Mouse (Mus musculus) monocyte, adult 5-6 weeks (primary cell): Measurements from ENCODE around the gene Cap2. TPM values are rescaled to one million over a fixed set of nuclear protein-coding genes. Genes with fewer than 3 reads are reported as not detected.

Source experiments
- ATAC-seq: fragments of 153-309, 156-312 bp; replicated peaks from 2 replicates; pipeline ENCODE4 v1.8.0; 2017; ENCODE audit warnings: mild to moderate bottlenecking; ENCODE audit not compliant: low TSS enrichment, insufficient number of reproducible peaks, severe bottlenecking, poor library complexity, low FRiP score
- total RNA-seq: library from RNA; stranded (forward); fragments of 200-1000, 200-491, 200-594 nt; gene quantifications from 3 replicates; pipeline ENCODE4 v1.2.3, GENCODE M21; 2017

The Cap2 gene
- total RNA-seq, 1 experiment from 2014 or later = not detected

DNA sequence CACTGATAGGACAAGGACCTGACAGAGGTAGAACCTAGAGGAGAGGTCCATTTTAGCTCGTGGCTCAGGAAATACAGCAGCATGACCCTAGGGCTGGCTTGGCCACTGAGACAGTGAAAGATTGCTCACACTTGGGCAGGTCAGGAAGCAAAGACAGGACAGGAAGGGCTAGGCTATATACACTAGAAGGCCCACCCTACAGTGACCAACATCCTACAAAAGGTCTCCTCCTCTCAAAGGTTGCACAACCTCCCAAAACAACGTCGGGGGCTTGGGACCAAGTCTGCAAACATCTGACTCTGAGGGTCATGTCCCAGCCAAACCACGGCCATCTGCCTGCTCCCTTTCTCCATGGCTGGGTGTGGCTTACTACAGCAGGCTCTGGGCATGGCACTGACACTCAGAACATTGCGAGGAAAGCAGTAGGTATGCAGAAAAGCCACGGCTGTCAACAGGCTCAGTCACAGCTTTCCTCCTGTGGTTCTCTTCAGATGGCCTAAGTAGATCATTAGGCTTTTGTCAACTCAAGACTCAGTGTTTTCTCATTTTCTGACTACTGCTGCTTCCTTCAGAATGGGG lies 112.1 kb downstream of the Cap2 start:
- no peak for ATAC-seq

DNA sequence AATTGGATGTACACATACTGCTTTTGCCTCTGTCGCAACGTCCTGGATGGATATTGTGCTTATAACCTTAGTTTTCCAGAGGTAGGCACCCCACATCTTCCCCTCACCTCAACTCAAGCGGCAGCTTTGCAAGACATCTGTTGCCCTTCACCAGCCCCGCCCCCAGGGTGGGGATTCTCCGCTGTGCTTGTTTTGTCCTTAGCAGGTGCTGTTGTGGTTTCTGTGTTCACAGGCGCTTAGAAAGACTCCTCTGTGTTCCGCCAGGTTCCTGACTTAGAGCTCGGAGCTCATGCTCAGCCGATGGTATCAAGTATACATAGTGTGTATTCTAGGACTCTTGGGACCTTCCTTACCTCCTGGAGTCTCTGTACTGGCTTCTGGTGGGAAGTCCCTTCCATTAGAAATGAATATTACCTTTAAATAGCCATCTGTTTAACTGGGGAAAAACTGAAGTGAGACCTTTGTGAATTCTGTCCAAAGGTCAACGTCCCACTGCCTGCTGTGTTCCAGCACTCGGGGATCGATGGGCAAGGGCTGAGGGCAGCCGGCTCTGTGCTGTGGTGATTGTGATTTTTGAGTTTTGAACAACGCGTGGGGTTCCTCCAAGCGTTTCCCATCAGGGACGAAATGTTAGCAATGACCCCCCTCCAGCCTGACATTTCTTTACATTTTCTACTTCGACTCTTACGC lies 115.2 kb downstream of the Cap2 start:
- ATAC-seq = no peak

DNA sequence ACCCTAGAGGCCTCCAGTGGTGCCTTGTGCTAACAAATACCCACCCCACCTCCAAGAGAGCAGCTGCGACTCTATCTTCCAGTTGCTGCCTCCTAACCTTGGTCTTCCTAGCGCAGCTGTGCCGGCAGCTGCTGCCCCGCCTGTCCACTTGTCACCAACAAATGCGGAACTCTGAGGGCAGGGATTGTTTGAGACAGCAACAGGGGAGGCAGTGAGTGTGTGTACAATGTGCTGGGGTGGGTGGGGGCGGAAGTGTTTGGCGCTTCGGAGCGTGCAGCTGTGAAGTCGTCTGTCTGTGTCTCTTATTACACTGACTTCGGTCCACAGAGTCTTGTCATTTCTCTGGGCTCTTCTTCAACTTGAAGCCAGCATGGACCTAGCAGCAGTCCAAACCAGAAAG lies 118.0 kb downstream of the Cap2 start:
- ATAC-seq = no peak

DNA sequence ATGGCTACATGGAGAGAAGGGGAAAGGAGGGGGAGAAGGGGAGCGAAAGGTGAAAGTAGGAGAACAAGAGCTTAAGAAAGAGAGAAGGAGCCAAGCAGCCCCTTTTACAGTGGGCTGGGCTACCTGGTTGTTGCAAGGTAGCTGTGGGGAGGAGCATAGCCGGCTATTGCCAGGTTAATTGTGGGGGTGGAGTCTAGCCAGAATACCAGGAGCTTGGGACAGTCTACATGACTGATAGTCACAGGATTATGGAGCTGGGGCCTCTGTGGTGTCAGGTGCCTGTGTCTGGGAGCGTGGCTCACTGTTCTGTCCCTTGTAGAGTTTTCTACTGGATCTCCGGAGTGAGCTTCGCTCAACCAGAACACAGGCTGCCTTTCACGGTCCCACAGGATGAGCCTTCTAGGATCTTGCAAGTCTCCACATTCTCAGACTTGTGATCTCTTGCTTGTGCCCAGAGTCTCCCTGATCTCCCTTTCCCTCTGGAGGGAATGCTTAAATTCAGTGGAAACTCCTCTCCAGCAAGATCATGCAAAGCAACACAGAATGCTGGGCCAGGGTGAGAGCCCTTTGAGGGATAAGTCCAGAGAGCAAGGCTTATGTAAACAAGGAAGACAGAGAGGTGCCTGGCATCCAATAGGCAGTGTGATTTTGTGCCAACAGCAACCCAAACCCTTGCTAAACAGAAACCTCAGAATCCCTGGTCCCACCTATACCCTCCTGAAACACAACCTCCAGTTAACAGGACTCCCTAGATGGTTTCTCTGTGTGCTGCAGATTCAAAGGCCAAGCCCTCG lies 119.5 kb downstream of the Cap2 start:
- no peak for ATAC-seq

DNA sequence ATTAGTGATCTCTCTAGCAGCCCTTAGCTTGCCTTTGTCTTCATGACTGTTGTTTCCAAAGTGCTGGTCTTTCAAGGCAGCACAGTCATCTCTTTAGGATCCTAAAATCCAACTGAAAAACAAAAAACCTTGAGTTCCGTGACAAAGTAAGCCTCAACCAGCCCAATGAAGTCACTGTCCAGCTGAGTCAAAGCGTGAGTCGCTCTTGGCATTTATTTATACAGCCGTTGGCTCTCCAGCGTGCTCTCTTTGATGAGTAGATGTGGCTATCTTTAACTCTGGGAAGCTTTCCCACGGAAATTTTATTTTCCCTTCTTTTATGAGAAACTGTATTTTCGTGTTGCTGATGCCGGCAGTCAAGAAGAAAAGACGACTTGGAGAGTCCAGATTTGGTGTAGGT lies 125.0 kb downstream of the Cap2 start:
- no peak for ATAC-seq

DNA sequence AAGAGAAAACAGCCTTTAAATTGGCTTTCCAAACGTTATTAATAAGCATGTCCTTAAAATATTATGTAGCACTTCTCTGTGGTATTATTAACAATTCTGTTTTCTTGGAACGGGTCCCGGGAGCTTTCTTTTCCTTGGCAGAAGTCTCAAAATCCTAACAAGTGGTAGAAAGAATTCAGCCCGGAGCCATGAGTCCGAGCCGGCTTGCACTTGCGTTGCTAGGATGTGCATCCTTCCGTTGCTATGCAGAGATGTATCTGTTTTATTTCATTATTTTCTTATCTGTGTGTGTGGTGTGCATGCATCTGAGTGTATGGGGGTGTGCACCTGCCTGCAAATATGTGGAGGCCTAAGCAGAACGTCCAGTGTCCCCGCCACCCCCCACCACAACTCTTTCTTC lies 126.2 kb downstream of the Cap2 start:
- no peak for ATAC-seq

DNA sequence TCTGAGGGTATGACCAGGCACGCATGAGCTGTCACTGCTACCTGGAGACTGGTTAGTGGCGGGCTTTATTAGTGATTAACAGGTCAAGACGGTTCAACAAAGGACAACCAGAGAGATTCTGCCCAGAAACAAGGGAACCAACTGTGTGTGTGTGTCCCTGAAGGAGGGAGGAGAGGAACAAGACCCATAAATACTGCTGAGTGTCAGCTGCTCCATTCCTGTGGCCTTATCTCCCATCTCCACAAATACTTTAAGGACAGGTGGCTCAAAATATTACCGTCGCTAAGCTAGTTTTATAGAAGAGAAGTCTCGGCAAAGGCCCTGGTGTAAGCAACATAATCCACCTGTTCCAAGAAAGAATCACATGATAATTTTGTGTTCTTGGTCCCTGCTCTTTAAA lies 127.7 kb downstream of the Cap2 start:
- ATAC-seq = no peak

DNA sequence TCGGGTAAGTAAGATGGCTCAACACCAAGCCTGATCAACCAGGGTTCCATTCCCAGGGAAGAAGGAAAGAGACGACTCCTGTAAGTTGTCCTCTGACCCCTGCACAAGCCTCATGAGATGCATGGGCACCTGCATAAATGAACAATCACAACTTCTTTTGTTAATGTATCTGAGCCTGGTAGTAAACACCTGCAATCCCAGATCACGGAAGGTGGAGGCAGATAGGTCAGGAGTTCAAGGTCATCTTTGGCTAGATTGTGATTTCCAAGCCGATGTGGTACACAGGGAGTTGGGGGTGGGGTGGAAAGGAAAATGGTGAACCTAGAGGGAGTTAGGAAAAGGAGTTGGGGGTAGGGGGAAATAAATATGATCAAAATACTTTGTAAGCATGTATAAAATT lies 131.1 kb downstream of the Cap2 start:
- ATAC-seq = no peak

DNA sequence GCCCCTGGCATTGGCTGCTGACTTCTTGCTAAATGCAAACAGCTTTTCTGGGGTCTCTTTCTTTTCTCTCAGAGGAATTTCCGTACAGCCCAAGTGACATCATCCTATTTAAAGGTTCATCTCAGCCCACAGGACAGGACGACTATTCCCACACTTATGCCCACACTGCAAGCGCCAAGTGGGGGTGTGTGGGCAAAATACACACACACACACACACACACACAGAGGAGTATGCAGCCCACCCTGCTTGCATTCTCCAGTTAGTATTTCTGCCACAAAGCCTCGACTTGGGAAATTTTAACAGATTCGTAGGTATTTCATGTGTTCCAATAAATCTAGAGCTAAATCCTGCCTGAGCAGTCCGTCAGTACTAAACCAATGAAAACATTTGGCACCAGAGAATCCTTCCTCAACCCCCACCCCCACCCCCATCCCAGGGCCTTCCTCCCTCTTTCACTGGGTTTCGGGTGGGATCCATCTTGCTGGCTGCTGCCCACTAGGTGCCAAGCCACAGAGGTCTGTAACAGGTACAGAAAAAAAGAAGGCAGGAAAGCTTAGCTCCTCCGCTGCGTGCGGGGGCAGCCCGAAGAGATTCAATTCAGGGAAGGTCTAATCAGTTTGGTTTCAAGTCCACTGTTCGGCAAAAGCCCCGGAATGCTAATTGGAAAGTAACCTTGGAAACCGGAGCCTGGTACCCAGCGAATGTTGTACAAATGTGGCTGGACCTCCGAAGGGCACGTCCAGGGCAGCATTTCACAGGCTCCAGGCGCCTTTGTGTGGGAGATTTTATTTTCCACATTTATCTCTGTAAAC lies 131.9 kb downstream of the Cap2 start:
- ATAC-seq = no peak

DNA sequence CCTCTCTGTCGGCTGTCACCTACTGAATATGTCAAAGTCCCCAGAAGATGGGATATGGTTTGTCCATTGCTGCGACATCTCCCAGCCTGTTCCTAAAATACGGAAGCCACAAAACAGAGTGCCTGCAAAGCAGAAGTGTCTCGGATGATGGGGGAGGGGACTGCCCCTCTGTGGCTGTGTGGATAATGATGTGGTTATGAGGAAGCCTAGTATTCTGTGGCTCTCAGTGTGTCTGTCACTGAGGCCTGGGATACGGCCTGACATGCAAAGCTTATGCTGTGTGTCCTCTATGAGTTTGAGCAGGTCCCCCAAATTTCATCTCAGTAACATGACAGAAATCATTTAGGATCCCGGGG lies 132.5 kb downstream of the Cap2 start:
- ATAC-seq = peak; percentile 50; the same call in 1 of the 2 replicates

DNA sequence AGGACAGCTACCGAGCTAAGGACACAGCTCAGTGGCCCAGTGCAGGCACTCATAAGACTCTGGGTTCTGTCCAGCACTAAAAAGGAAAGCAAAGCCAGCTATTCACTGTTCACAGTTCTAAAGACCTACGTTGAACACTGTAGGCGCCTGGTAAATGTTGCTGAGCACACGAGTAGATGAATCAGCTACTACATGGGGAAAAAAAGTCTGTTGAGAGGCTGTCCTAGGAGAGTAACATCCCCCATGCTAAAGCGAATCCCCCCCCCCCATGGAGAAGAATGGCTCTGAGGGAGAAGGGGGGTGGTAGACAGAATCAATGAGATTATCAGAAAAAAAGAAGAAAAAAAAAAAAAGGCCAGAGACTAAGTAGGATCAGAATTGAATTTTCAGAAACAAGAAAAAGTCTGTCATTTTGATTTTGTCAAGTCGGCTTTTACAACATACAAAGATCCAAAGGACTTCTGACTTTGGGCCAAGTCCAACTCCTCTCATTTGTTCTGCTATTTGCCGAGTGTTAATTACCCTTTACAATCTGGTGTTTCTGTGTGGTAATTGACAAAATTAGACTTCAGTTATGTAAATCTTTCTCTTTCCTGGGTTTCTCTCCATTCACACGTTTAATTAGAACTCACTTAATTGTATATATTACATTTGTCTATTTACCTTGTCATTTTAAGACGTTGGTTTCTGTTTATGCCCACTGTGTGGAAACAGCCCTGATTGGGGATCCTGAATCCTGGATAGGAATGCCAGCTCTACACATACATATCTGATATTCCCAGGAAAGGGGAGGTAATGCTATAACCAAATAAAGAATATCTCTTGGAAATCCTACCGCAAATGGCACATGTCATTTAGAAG lies 139.2 kb downstream of the Cap2 start:
- no peak for ATAC-seq

DNA sequence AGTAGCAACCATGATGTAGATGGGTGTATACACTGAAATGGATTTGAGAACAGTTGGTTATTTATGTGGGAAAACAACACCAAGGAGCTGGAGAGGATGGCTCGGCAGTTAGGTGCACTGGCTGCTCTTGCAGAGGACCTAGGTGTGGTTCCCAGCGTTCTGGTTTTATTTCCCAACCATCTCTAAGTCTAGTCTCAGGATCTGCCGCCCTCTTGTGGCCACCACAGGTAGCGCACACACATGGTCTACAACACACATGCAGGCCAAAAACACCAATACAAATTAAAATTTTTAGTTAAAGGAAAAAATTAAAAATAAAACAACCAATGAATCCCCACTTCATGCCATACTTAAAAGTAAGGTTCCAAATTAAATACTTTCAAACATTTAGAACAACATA lies 140.7 kb downstream of the Cap2 start:
- ATAC-seq = no peak

DNA sequence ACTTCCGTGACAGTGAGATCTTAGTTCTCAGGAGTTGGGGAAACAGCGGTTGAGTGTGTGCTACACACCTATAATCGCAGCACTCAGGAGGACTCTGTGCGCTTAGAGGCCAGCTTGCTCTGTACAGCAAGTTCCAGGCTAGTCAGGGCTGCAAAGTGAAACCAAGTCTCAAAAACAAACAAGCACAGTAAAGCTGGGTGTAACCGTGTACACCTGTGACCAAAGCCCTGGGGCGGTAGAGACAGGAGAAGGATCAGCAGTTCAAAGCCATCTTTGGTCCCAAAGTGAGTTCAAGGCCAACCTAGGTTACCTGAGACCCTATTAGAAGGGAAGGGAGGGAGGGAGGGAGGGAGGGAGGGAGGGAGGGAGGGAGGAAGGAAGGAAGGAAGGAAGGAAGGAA lies 142.5 kb downstream of the Cap2 start:
- no peak for ATAC-seq

DNA sequence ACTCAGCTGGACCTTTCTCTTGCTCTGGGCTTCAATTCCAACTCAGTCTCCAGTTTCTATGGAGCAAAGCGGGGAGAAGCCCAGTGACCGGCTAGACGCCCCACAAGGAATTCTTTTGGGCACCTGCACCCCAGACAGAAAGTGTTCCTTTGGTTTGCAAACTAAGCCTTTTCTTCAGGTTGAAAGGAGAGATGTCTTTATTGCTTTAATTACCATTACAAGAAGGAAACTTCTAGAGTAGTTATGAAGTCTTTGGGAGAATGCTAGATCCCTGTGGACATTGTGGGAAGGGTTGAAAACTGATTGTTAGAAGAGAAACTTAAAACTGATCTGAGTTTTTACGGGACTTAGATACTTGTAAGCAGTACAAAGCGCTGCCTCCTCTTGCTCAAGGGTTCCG lies 143.8 kb downstream of the Cap2 start:
- ATAC-seq = no peak

DNA sequence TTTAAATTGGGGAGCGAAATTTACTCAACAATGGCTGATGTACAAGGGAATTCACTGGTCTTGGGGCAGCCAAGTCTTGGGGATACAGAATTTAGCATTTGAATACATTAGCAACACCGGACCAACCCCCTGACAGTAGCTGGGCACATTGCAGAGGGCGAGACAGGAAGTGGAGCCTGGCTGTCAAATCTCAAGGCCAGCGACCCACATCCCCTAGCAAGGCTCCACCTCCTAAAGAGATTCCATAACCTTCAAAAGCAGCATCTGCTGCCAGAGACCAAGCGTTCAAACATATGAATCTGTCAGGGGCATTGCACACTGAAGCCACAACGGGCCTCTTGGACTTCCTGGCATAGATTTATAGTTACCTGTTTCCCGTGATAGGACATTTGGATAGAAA lies 150.2 kb downstream of the Cap2 start:
- no peak for ATAC-seq

DNA sequence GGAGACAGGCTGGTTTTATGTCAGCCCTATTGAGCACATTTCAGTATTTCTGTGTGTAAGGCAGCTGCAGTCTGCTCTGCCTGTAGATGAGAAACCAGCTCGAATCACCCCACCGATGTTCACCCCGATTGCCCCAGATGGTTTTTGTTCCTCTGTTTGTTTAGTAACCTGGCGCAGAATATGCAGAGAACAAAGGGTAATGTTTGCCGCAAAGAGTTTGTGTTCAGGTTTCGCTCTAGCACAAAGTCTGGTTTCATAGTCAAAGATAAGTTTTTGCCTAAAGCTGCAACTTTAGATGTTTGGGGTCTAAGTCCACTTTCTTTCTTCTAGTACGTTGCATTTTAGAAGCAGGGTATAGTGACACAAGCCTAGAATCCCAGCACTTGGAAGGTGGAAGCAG lies 151.0 kb downstream of the Cap2 start:
- ATAC-seq = no peak

DNA sequence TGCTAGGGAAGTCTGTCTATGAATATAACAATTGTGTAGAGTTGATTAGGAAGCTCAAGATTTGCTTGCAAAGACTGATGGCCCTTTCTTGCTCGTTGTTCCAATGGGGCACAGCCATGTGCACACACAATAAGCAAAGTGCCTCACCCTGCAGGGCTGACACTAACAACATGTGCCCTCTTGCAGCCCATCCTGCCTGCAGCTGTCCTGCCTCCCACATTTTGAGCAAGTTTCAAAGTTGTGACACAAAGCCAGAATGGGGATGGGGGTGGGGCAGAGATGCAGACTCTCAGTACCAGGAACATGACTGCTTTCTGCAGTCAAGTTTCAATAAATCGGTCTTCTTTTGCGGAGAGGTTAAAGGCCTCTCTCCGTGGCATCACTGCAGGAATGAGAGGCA lies 152.0 kb downstream of the Cap2 start:
- no peak for ATAC-seq

DNA sequence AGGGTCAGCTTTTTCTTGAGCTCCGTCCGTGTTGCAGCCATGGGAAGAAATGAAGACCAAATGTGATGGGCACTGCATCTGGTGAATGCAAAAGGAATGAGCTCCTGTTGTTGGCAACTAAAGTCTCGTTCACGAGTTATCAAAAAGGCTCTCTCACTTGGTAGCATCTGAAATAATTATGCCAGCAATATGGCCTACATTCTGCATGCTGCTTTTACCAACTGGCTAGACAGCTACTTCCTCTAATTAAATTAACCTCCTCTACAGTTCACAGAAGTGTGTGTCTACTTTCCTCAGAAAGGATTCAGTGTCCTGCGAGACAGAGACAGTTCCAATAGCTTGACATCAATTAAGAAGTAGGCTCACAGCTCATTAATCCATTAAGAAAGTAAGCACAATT lies 152.9 kb downstream of the Cap2 start:
- ATAC-seq = no peak

DNA sequence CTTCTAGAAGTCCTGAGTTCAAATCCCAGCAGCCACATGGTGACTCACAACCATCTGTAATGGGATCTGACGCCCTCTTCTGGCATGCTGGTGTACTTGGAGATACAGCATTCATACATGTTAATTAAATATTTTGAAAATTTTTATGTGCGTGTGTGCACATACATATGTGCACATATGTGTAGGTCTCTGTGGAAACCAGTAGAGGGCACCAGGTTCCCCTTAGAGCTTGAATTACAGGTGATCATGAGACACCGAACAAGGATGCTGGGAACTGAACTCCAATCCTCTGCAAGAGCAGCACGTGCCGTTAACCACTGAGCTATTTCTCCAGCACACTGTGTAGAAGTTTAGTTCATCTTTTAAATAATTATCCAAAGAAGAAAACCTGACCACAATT lies 157.6 kb downstream of the Cap2 start:
- no peak for ATAC-seq
